Mouse (Mus musculus) left cerebral cortex, postnatal 10 days (tissue): ENCODE data around the gene Tnfrsf17. TPM values are rescaled to one million over a fixed set of nuclear protein-coding genes. Genes with fewer than 3 reads are reported as not detected.
"Not testable (repeated sequence)": the region's sequence is repeated elsewhere in the genome, so short reads cannot be mapped to it uniquely, and the experiment has no call there.

ENCODE experiments used
- DNase-seq, 2 experiments: peaks; one replicate each; pipeline ENCODE4 v3.0.0; 2021 to 2022; ENCODE audit warnings: low spot score in 2 of 2, mixed read lengths in 1 of 2; ENCODE audit errors: extremely low spot score in 1 of 2
- intact Hi-C: fragments of 180-260 bp; cut with DNase I; formaldehyde crosslinking; loops from one replicate; pipeline ENCODE4 v1.15.1; 2025
- total RNA-seq, 2 experiments: library from RNA; stranded (reverse); gene quantifications; 2 replicates each; pipeline ENCODE4 v1.2.3; 2021

The Tnfrsf17 gene
- total RNA-seq, 2 experiments from 2014 or later: 0.58 to 0.61 TPM

DNA sequence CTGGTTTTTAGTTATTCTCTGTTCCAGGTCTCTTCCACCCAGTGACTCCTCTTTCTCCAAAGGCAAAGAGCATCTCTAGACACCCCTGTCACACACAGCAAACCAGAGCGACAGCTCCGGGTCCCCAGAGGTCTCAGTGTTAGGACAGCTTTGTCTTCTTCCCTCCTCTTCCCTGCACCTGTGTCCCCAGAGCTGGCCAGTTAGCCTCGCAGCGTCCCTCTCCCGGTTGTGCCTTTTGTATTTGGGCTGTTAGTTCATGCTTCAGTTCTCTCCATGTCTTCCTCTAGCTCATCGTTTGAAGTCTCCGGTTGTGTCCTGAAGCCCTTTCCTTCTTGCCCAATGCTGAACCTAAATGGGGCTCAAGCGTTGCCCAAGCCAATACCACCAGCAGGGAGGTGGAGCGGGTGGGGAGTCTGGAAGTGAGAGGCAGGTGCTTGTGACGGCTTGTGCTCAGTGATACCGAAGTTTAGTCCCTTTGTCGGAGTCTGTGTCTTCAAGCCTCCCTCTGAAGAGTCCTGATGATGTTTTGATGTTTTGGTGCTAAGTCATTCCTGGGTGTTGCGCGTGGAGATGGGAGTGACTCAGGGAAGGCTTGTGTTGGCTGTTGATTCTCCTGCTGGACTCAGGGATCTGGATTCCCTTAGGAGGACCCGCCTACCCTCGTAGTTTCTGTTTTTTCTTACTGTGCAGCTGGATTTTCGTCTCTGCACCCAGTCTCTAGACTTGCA lies 9.9 kb downstream of the Tnfrsf17 start:
- no peak for DNase-seq
- intact Hi-C loops: loop anchor here (5.0 kb wide), 1 partner anchor 94 kb away; no protein-coding TSS in a partner anchor

DNA sequence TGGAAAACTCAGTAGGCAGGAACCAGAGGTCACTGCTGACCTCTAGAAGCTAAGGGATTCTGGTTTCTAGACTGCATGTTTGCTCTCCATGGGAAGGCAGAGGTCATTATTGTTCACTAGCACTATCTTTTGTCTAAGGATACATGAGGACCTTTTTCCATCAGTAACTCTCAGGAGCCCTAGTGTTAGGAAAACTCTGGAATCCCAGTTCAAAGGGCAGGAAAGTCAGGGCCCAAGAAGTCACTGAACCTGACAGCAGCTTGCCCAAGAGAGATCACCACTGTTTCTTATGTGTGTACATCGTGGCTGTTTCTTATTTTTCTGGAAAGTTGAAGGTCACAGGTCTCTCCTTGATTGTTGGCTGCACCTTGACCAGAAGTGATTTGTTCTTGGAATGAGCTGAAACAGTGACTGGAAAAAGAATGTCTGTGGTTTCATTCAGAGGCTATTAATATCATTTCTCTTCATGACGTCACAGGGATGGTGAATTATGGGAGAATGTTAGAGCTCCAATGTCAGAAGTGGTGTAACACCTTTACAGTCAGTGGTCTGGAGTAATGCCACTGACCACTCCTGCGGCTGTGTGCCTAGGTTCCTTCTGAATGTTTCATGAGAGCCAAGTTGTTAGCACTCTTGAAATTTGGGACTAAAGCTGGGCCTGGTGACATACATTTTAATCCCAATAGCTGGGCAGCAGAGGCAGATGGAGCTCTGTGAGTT lies 16.6 kb downstream of the Tnfrsf17 start:
- intact Hi-C loops: no loop called here

DNA sequence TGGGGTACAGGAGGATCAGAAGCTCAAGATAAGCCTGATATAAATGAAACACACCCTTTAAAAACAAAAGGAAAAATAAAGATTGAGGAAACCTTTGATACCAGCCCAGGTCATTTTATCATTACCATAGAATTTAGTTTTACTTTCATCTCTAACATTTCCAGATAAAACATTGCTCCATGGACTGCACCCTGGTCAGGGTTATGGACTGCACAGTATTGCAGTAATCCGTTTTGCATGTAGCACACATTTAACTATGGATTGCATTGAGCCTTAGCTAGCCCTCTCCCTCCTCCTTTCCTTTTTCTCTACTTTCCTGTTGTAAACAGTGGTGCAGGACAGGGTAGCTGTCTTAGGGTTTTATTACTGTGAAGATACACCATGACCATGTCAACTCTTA lies 17.4 kb downstream of the Tnfrsf17 start:
- DNase-seq: no peak

More for the DNA sequence above, 16.6 kb downstream of the Tnfrsf17 start:
- no peak for DNase-seq

DNA sequence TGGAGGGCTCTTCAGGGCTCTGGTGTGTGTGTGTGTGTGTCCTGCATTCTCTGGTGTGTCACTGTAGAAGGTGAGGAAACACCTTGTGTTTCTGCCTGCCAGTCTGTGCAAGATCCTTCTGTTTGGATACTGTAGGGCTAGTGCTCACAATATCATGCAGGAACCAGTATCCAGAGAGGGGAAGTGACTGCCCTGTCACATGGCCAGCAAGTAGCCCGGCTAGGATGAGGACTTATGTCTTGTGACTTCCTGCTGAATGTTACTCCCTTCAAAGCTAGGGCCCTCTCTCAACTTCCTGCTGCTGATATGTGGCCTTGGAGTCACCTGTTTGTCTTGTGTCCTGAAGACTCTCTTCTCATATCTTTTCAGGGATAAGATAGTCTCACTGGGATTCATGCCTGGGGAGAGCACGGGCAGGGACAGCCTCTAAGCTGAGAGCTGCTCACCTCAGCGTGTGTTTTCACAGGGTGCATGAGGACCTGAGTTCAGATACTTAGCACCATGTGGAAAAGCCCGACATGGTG lies 29.7 kb downstream of the Tnfrsf17 start:
- no peak for DNase-seq
- intact Hi-C loops: no loop called here

More for the DNA sequence above, 17.4 kb downstream of the Tnfrsf17 start:
- intact Hi-C loops: no loop called here

DNA sequence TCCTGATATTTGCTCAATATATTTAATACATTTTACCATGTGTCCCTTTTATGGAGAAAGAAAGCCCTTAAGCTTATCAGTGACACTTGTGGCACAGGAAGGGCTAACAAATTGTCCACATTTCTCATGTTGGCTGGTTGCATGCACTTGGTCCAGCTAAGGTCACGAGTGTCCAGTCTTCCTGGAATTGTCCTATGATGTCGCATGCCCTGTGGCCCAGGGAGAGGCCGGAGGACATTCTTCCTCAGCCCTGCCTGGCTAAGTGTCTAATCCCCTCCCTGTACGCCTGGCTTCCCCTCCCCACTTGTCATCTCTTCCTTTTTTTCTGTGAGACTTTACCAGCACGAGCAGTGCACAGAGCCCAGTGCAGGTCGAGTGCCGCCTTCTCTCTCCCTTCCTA lies 38.3 kb downstream of the Tnfrsf17 start:
- DNase-seq: no peak
- intact Hi-C loops: no loop called here

DNA sequence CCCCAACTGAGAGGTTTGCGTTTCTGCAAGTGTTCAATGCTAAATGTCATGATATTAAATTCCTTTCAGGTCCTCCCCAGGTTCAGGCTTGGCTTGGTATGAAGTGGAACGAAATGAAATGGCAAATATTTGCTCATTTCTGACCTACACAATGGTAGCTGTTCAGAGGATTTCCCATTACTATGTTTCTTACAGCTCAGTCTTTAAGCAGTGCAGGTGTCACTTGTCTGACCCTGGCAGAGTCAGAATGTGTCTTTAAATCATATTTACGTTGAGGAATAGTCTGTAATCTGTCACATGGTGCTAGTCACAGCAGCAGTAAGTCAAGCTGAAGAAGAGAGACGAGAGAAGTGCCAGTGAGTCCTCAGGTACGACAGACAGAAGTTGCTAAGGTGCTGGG lies 45.6 kb downstream of the Tnfrsf17 start:
- DNase-seq: no peak
- intact Hi-C loops: no loop called here

DNA sequence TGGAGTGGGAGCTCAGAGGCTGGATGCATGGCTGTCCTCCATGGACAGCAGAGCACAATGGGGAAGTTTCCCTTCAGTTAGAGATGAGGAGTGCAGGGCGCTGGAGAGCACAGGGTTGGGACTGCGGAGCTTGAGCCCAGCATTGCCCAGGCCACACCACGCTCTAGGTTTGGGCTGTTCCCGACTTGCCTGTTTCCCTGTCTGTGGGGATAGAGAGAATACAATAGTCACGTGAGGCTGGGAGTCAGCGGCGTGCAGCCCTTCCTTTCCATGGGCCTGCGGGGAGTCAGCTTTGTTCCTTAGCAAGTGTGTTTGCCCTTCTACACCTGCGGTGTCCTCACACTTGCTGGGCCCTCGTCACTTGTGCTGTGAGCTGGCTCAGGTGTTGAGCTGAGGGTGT lies 46.3 kb downstream of the Tnfrsf17 start:
- intact Hi-C loops: no loop called here
- DNase-seq: no peak

DNA sequence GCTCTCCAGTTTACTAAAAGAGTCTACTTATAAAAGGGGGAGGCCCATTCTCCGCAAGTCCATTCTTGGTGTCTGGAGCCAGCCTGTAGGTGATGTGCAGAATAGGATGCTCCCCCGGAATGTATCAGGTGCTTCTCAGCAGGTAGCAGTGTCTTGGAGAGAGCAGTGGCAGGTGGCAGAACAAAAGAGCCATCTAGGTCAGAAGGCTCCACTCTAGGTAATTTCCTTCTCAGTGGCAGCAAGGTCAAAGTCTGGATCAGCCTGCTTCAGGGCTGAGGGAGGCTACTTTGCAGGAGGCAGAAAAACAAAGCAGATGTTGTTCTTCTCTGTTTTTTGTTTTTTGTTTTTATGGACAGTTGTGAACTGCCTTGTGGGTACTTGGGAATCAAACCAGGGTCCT lies 47.0 kb downstream of the Tnfrsf17 start:
- intact Hi-C loops, DNase-seq: not testable (repeated sequence)

DNA sequence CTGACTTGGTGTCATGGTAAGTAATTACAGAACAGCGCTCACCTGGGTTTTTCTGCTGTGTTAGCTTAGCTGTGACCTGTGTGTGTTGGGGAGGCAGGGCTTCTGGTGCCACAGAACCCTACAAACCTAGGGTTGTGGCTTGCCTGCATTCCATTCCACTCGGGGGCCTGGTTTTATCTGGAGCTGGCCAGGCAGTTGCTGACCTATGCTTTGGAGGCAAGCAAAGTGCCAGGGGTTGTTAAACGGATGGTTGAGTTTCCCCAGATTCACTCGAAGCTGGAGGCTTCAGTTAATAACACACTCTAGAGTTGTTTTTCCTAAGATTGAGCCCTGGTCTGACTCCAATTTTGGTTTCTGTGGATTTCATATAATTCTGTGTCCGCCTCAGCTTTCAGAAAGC lies 52.0 kb downstream of the Tnfrsf17 start:
- intact Hi-C loops: no loop called here

DNA sequence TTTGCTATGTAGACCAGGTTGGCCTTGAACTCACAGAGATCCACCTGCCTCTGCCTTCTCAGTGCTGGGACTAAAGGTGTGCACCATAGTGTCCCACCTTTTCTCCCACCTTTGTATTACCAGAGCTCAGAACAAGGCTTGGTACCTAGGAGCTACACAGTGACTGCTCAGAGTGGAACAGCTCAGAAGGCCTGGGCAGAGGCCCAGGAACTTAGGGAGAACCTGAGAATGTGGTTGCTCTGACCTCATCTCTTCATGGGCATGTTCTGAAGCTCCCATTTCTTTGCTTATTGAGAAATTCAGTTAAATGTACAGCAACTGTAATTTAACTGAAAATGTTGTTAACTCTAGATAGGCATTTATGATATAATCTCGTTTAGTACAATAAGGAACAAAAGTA lies 53.2 kb downstream of the Tnfrsf17 start:
- DNase-seq: no peak
- intact Hi-C loops: no loop called here

More for the DNA sequence above, 52.0 kb downstream of the Tnfrsf17 start:
- no peak for DNase-seq

DNA sequence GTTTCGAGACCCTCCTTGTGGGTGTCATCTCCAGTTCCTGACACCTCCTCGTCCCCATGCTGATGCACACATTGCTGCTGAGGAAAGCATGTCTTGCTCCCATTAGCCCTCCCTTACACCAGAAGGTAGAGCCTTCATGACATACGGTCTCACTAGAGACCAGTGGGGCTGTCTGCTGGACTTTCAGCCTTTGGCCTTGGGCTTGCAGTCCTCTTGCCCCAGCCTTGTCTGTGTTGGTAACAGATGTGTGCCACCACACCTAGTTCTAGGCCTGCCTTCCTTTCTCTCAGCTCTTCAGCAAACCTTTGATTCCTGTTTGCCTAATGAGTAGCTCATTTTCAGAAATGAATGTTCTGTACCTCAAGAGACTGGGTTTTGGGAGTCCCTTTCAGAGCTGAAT lies 54.8 kb downstream of the Tnfrsf17 start:
- intact Hi-C loops: no loop called here
- DNase-seq: no peak

DNA sequence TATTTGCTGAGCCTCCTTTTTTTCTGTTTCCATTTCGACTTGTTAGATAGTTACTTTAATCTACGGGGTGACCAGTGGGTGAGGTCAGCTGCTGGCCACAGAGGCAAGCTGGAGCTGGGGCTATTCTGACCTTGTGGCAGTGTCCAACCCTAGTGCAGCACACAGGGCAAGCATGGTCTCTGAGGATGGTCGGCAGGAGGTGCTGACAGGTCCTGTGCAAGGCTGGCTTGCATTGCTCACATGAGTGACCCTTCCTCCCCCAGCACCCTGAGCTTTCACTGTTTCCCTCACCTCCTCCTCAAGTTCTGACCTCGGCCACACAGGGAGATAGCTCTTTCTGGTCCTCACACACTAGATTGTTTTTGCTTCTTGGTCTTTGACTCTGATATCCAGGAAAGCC lies 55.5 kb downstream of the Tnfrsf17 start:
- intact Hi-C loops: no loop called here
- no peak for DNase-seq

DNA sequence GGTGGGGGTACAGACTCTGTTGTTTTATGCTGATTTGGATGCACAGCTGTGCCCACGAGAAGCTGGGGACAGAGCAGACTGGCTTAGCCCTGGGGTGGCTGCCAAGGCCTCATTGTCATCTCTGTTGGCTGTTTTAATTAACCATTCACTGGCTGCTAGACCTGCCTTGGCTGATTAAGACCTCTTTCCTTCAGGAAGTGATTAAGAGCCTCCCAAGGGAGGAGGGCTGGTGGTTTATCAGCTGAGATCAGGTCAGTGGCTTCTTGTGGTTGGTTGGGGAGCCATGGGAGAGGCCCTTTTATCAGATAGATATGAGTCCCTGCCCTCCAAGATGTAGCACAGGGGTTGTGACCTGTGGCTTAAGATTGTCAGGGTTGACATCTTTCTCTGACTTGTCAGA lies 56.0 kb downstream of the Tnfrsf17 start:
- no peak for DNase-seq
- intact Hi-C loops: no loop called here

Other genes starting within 250 kb of the Tnfrsf17 start
- 10 to 100 TPM in 1 of 2 experiments, 1 to 10 TPM in 1; 9.6 to 10.9 TPM for gene Litaf, start 247.7 kb upstream of the Tnfrsf17 start, total RNA-seq
- 10 to 100 TPM; 37.1 to 38.7 TPM for gene Txndc11, start 179.2 kb upstream of the Tnfrsf17 start, total RNA-seq
- gene Zc3h7a, start 137.4 kb upstream of the Tnfrsf17 start, total RNA-seq: 10 to 100 TPM; 60.9 to 66.2 TPM
- 10 to 100 TPM; 58.9 to 63.1 TPM for gene Rsl1d1, start 110.5 kb upstream of the Tnfrsf17 start, total RNA-seq
- 100 to 1,000 TPM in 1 of 2 experiments, 10 to 100 TPM in 1; 97.8 to 103 TPM for gene Gspt1, start 59.5 kb upstream of the Tnfrsf17 start, total RNA-seq
- 10 to 100 TPM; 32.1 to 33.4 TPM for gene Snx29, start 9.1 kb downstream of the Tnfrsf17 start, total RNA-seq